In genomic region chr7:123242241-123242640, GRCm38 (mm10) we compare ENCODE assay signal across 30 mouse cellular contexts. TPM values are rescaled to one million over a fixed set of nuclear protein-coding genes. Genes with fewer than 3 reads are reported as not detected.
"Had no signal": no experiment of that assay in that cellular context is flagged by ENCODE, and none has a peak within 500 bp of the region (broad histone marks: within the 10 kb centered on the region; RNA-seq: fewer than 3 reads in every experiment).

No protein-coding gene starts in this region.

- H3K4me1 ChIP-seq: hindbrain, embryonic 15.5 days; kidney, embryonic 15.5 days; limb, embryonic 13.5 days; limb, embryonic 15.5 days had no signal

- H3K9me3 ChIP-seq: heart, embryonic 13.5 days; heart, embryonic 15.5 days; hindbrain, embryonic 13.5 days; hindbrain, embryonic 15.5 days; kidney, embryonic 15.5 days; limb, embryonic 13.5 days; limb, embryonic 15.5 days; liver, embryonic 12.5 days had no signal

- H3K27me3 ChIP-seq: heart, embryonic 13.5 days; heart, embryonic 15.5 days; hindbrain, embryonic 13.5 days; hindbrain, embryonic 15.5 days; kidney, embryonic 15.5 days; limb, embryonic 13.5 days; limb, embryonic 15.5 days; liver, embryonic 12.5 days had no signal

- H3K9ac ChIP-seq: heart, embryonic 13.5 days; heart, embryonic 15.5 days; hindbrain, embryonic 13.5 days; hindbrain, embryonic 15.5 days; kidney, embryonic 15.5 days; limb, embryonic 13.5 days; limb, embryonic 15.5 days; liver, embryonic 12.5 days had no signal

- H3K4me2 ChIP-seq: heart, embryonic 11.5 days; heart, embryonic 13.5 days; heart, embryonic 15.5 days; hindbrain, embryonic 13.5 days; hindbrain, embryonic 15.5 days; kidney, embryonic 15.5 days; limb, embryonic 13.5 days; limb, embryonic 15.5 days; liver, embryonic 12.5 days had no signal

- H3K36me3 ChIP-seq: heart, embryonic 13.5 days; heart, embryonic 15.5 days; hindbrain, embryonic 13.5 days; hindbrain, embryonic 15.5 days; kidney, embryonic 15.5 days; limb, embryonic 13.5 days; limb, embryonic 15.5 days; liver, embryonic 12.5 days had no signal

- H3K27ac ChIP-seq: gastrocnemius, adult 2 months; heart, adult 2 months; heart, embryonic 13.5 days; heart, embryonic 15.5 days; hindbrain, embryonic 13.5 days; hindbrain, embryonic 15.5 days; hindbrain, postnatal 0 days; kidney, embryonic 15.5 days; kidney, postnatal 0 days; layer of hippocampus, adult 2 months; limb, embryonic 13.5 days; limb, embryonic 15.5 days; liver, embryonic 12.5 days had no signal

- H3K4me3 ChIP-seq: gastrocnemius, adult 2 months; heart, adult 2 months; heart, embryonic 13.5 days; heart, embryonic 15.5 days; hindbrain, embryonic 13.5 days; hindbrain, embryonic 15.5 days; kidney, embryonic 15.5 days; layer of hippocampus, adult 2 months; limb, embryonic 13.5 days; limb, embryonic 15.5 days; liver, embryonic 12.5 days had no signal

- DNase-seq: gastrocnemius, adult 2 months; gastrocnemius, postnatal 10 days; gastrocnemius, postnatal 25 days; heart, adult 11 months; heart, adult 2 months; heart, postnatal 14 days; heart, postnatal 36 days; kidney, adult 11 months; kidney, adult 2 months; kidney, adult 9 months; kidney, postnatal 14 days; kidney, postnatal 36 days; layer of hippocampus, adult 9-11 months; layer of hippocampus, postnatal 36 days; left cerebral cortex, postnatal 4 days had no signal

- ATAC-seq: hindbrain, postnatal 0 days; intestine, embryonic 16.5 days; liver, embryonic 12.5 days had no signal

RNA-seq across cellular contexts. Expression of gene Slc5a11, which starts 27.7 kb away (rescaled TPM):
- total RNA-seq: gastrocnemius, adult 2 months; gastrocnemius, postnatal 10 days; gastrocnemius, postnatal 25 days; gastrocnemius, postnatal 4 days; heart, adult 2 months; heart, postnatal 14 days; heart, postnatal 36 days; left cerebral cortex, postnatal 4 days had no signal
- polyA plus RNA-seq: heart, embryonic 11.5 days; heart, embryonic 15.5 days; limb, embryonic 11.5 days; limb, embryonic 15.5 days had no signal
